Mouse (Mus musculus) gastrocnemius, postnatal 14 days (tissue): ENCODE data around the gene Pigs. TPM values are rescaled to one million over a fixed set of nuclear protein-coding genes. Genes with fewer than 3 reads are reported as not detected.
A peak's percentile ranks its signal among the peaks of the same experiment; 100 is the strongest.

Experiments used
- DNase-seq: peaks from one replicate; pipeline ENCODE4 v3.0.0; 2021; ENCODE audit warnings: mixed read lengths
- intact Hi-C: fragments of 180-260 bp; cut with DNase I; formaldehyde crosslinking; loops from one replicate; pipeline ENCODE4 v1.15.1; 2025; ENCODE audit warnings: low total_unique reads
- total RNA-seq, 2 experiments: library from RNA; stranded (reverse); gene quantifications; 2 replicates each; pipeline ENCODE4 v1.2.3; 2021

Gene Pigs
- total RNA-seq, 2 experiments from 2014 or later: 23.1 to 25.1 TPM

DNA sequence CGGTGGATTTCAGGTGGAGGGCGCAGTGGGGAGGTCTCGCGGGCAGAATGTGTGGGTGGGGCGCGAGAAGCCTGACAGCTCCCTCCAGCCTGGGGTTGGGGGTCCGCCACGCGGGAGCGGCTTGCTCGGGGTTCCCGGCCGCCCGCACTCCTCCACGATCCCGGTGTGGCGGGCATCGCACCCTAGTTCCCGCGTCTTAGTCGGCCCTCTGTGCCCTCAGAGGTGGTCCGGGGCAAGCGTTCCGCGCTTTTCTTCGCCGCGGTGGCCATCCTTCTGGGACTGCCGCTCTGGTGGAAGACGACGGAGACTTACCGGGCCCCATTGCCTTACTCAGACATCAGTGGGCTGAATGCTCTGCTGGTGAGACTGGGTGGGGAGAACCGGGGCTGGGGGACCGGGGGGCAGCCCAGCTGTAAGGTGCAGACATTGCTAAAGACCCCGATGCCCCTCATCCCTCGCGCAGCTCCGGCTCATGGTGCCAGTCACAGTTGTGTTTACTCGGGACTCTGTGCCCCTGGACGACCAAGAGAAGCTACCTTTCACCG, 369 bp downstream of the Pigs start:
- intact Hi-C loops: no loop called here
- DNase-seq: no peak

GRCm38 (mm10) chr11:78332676-78333075, 4.5 kb downstream of the Pigs start:
- DNase-seq: no peak
- intact Hi-C loops: no loop called here

DNA sequence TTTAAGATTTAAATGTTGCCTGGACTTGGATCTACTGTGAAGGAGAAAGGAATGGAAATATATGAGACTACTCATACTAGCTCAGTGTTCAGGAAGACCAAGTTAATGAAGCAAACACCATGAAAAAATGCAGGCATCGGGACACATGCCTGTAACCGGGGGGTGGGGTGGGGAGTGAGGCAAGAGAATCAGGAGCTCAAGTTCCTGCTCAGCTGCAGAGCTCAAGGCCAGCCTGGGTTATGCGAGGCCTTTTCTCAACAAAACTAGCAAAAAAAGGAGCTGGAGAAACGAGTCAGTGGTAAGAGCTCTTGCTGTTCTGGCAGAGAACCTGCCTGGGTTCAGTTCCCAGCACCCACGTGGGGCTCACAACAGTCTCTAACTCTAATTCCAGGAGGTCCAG, 5.8 kb downstream of the Pigs start:
- no peak for DNase-seq
- intact Hi-C loops: no loop called here

DNA sequence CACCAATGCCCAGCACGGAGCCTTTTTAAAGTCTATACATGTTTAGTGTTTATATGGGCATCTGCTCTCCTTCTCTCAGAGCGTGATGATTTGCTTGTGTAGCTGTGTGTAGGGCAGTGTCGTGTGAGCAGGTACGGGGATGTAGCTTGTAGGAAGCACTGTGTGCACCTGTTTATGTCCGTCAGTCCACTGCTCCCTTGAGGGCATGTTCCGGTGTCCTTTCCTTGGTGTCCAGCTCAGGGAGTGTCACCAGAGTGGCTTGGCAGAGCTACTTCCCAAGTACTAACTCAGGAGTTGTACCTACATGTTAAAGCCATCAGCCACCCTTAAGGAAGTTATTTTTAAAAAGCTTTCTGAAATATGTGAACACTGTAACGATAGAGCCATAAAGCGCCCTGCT, 8.8 kb downstream of the Pigs start:
- no peak for DNase-seq
- intact Hi-C loops: no loop called here

DNA sequence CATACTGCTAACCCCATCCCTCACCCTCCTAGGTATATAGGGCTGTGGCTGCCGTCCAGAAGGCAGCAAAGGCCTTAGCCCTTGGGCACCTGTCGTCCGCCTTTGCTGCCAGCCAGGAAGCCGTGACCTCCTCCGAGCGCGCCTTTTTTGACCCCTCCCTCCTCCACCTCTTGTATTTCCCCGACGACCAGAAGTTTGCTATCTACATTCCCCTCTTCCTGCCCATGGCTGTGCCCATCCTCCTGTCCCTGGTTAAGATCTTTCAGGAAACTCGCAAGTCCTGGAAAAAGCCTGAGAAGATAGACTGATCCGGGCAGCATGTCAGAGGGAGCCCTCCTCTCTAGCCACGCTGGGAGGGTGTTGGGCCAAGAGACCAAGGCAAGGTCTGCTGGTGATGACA, 13.5 kb downstream of the Pigs start:
- DNase-seq: no peak
- intact Hi-C loops: no loop called here

DNA sequence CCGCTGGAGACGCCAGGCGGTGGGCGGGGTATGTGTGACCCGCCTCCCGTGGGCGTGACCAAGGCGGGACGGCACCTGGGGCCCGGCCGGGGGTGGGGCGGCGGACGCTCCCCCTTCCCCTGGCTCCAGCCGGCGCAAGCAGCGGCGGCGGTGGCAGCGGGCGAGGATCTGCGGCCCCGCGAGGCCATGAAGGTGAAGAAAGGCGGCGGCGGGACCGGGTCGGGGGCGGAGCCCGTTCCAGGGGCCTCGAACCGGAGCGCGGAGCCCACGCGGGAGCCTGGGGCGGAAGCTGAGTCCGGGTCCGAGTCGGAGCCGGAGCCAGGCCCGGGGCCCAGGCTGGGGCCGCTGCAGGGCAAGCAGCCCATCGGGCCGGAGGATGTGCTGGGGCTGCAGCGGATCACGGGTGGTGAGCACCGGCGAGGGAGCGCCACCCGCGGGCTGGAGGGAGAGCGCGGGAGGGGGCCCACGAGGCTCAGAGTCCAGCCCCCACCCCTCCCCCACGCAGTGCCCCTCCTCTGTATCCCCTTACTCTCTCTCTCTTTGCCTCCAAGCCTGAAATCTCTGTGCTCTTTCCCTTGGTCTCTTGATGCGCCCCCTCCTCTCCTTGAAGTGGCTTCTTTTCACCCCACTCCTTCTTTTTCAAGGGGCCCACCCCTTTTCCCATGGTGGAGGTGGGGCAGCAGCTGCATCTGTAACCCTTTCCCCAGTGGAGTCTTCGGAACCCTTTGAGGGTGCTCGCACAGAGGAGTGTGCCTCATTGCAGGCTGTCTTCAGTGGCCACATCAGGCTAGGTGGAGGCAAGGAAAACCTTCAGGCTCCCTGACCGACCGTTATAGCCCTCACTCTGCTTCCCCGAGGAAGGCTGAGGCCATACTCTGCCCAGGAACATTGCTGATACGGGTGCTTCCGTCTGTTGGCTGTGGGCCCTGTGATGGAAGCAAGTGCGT, 15.4 kb downstream of the Pigs start, which contains the start of gene Unc119:
Gene Unc119 (plus strand): TSS at position 102 of the 947 bp plus-strand sequence.
- intact Hi-C loops: no loop called here

DNA sequence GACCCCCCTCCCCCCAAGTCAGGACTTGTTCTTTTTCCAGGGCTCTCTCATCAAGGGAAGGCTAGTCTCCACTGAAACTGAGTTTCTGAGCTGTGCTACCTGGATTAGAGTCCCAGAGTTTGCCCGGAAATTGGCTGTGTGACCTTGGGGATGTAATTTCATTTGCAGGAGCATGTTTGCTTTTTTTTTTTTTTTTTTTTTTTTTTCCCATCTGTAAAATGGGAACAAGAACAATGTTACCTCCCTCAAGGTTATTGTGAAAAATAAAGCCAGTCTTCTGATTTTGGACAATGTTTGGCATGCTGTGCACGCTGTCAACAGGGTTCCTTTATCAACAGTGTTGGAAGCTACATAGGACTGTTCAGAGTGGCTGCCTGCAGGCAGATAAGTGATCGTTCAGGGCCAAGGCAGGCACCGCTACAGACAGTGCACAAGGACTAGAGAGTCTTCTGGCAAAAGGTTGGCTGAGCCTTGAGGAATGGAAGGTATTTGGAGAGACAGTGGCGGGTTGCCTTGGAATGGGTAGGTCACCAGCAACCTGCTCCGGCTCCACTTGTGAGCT, 16.2 kb downstream of the Pigs start:
- no peak for DNase-seq
- intact Hi-C loops: no loop called here

More for the DNA sequence above, 15.4 kb downstream of the Pigs start, which contains the start of gene Unc119:
- peak; percentile 74 for DNase-seq

GRCm38 (mm10) chr11:78344890-78345715, 16.9 kb downstream of the Pigs start:
- DNase-seq: peak; percentile 83
- intact Hi-C loops: loop anchor here (5.0 kb wide), 1 partner anchor 78 kb away; no protein-coding TSS in a partner anchor

- intact Hi-C loops: loop anchor here (5.0 kb wide), 1 partner anchor 78 kb away; no protein-coding TSS in a partner anchor
- no peak for DNase-seq
Measured at GRCm38 (mm10) chr11:78345801-78346200, 17.6 kb downstream of the Pigs start.

- DNase-seq: no peak
- intact Hi-C loops: loop anchor here (5.0 kb wide), 1 partner anchor 79 kb away; no protein-coding TSS in a partner anchor
Measured at GRCm38 (mm10) chr11:78346326-78347069, 18.3 kb downstream of the Pigs start.

GRCm38 (mm10) chr11:78347070-78347754, 19.0 kb downstream of the Pigs start:
- peak; percentile 67 for DNase-seq
- intact Hi-C loops: loop anchor here (5.0 kb wide), 1 partner anchor 80 kb away; no protein-coding TSS in a partner anchor

GRCm38 (mm10) chr11:78347908-78348307, 19.7 kb downstream of the Pigs start:
- intact Hi-C loops: loop anchor here (5.0 kb wide), 1 partner anchor 81 kb away; no protein-coding TSS in a partner anchor
- DNase-seq: no peak

DNA sequence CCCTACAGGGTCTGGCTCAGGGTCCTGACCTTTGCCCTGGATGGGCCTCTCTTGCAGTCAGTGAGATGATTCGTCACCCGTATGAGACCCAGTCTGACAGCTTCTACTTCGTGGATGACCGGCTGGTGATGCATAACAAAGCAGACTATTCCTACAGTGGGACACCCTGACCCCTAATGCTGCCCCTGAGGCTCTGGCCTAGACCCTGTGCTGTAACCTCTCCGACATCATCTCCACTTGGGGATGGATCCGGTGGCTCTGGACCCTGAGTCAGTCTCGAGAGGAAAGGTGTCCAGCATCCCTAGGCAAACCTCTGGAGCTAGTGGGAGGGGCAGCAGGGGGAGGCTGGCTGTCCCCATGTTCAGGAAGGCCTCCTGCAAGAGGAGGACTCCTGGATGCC, 20.3 kb downstream of the Pigs start:
- no peak for DNase-seq
- intact Hi-C loops: loop anchor here (5.0 kb wide), 1 partner anchor 81 kb away; no protein-coding TSS in a partner anchor

- DNase-seq: no peak
- intact Hi-C loops: loop anchor here (5.0 kb wide), 1 partner anchor 82 kb away; no protein-coding TSS in a partner anchor
Measured at GRCm38 (mm10) chr11:78349441-78350358, 21.5 kb downstream of the Pigs start.

- DNase-seq: no peak
- intact Hi-C loops: no loop called here
Measured at GRCm38 (mm10) chr11:78353081-78353480, 24.9 kb downstream of the Pigs start.

GRCm38 (mm10) chr11:78354905-78355304, 26.7 kb downstream of the Pigs start:
- no peak for DNase-seq
- intact Hi-C loops: no loop called here
